Mouse (Mus musculus) mature B cell (primary cell): ENCODE results near the gene Dpp7.

Source experiments
- in situ Hi-C: fragments of 300-500 bp; cut with MboI; formaldehyde crosslinking; loops from 2 replicates; pipeline ENCODE4 v1.14.3; 2019

Dpp7 gene

DNA sequence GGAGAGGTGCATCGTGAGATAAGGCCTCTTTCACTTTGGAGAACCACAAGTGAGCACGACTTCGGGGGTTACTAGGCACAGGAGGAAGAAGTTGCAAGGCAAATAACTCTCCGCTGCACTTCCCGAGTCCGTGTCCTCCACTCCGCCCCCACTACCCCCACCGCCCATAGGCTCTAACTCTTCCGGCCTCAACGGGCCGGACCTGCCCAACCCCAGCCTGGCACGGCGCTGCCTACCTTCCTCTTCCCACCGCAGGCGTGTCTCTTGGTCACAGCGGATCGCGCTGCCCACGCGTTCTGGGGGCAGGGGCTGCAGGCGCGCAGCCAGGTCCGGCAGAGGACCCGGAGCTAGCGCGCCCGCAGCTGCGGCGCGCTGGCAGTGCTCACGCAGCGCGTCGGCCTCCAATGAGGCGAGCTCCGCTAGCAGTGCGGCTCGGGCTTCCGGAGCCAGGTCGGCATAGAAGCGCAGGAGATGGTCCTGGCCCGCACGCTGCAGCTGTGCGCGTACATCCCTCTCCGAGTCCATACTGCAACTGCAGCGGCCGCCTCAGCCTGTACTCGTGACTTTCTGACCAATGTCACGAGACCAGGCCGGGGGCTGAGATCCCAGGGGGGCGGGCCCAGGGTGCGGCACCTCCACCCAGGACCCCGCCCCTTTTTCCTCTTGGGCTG, 9.1 kb upstream of the Dpp7 start, which contains the start of gene Uap1l1:
Gene Uap1l1 (minus strand): TSS at position 592 of the 671 bp plus-strand sequence.
- in situ Hi-C loops = no loop called here

DNA sequence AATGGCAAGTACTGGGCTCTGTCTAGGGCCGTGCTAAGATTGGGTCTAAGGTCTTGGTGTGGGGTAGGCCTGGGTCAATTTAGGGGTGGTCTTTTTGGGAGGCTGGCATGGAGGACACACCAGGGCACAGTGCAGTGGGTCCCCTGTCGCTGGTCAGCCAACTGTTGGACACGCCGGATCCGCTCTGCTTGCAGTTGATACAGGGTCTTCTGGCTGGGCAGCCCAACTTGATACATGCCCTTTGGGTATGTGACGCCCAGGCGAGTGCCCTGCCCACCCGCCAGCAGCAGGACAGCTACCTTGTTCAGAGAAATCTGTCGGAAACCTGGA, 8.6 kb upstream of the Dpp7 start:
- in situ Hi-C loops = no loop called here

DNA sequence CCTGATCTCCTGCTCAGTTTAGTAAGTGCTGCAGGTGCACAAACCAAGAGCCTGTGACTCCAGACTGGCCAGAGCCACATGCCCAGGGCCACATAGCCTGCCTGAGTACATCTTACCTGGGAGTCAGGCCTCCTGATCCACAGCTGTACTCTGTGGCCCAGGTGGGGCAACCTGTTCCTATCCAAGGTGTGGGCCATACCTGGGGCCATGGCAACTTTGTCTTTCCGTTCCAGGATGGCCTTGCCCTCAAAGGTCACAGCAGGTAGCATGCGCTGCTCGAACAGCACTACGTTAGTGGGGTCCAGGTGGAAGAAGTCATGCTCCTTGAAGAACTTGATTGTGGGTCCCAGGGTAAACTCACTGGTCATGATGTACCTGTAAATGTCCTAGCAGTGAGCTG, 8.2 kb upstream of the Dpp7 start:
- in situ Hi-C loops = no loop called here

DNA sequence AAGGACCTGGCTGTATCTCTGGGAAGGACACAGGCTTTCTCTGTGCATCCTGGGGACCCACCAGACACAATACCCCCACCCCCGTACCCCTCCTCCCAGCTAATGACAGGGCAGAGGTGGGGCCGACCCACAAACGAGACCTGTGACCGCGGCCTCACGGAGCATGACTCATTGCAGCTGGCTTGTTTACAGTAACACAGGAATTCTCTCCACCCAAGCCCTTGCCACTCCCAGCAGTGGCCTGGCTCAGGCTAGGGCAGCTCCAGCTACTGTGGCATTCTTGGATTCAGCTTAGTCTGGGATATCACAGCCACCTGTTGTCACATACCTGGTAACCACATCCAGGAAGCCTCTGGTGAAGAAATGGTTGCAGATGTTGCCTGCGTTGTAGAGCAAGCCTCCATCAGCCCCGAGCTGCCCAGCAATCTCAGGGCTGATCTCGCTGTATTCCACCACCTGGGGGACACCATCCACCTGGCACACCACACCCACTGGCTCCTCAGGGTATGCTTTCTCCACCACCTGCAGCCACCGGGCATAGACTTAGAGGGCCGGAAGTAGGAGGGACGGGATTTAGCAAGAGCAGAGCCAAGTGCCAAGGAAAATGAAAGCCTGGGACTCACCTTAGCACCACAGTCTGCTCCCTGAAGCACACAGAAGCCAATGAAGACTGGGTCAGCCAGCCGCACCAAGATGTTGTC, 7.5 kb upstream of the Dpp7 start:
- in situ Hi-C loops = no loop called here

- in situ Hi-C loops = no loop called here
These were observed 3.7 kb upstream of the Dpp7 start for GRCm38 (mm10) chr2:25359848-25360247.

GRCm38 (mm10) chr2:25355419-25356066, 616 bp downstream of the Dpp7 start:
- in situ Hi-C loops = no loop called here

- in situ Hi-C loops = no loop called here
These were observed 1.9 kb downstream of the Dpp7 start for GRCm38 (mm10) chr2:25354211-25354610.

DNA sequence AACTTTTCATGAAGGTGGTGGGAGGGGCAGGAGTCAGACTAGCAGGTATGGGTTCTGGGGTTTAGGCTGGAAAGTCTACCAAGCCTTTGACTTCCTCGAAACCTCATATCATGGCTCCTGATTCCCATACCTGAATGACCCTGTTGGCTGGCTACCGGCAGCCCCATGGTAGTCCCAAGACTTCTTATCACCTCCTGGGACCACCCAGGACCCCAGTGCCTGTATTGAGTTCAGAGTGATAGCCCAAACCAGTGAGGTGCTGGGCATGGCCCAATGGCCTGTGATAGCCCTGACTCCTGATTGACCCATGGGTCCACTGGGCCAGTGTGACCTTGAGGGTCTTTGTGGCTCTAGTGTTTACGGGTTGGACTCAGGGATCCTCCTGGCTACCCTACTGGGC, 5.5 kb downstream of the Dpp7 start:
- in situ Hi-C loops = no loop called here

- in situ Hi-C loops = no loop called here
These were observed 6.7 kb downstream of the Dpp7 start for GRCm38 (mm10) chr2:25349499-25349898.

- in situ Hi-C loops = no loop called here
These were observed 8.0 kb downstream of the Dpp7 start for GRCm38 (mm10) chr2:25348162-25348561.

DNA sequence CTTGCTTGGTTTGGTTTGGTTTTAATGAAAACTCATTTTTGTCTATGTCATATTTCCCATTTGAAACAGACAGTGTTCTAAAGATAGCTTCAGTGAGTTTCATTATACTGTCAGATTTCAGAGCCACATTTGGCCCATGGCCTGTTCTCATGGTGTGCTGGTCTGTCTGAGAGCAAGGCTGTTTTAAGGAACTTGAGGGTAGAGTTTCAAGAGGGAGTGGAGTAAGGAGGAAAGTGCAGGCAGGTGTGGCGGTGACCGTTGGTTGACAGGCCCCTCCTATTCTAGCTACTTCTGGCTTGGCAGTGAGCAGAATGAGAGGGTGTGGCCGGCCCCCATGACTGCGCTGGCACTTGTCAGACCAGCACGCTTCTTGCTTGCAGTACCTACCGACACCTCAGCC, 17.9 kb downstream of the Dpp7 start:
- in situ Hi-C loops = no loop called here

DNA sequence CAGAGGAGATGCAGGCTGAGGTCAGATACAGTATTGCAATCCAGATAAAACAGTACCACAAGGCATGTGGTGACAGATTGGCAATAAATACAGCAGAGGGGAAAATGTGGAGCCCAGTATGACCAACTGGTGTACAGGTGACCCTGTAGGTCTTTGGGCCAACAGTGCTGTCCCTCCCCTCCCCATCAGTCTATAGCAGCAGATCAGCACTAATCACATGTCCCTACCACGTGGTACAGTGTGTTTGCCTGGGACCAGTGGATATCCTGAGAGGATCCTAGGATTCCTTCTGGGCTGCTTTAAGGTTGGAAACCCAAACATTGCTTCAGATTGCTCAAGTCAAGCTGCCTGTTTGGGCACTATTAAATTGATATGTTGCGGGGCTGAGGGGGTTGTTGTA, 22.6 kb downstream of the Dpp7 start:
- in situ Hi-C loops = no loop called here

GRCm38 (mm10) chr2:25332286-25333160, 23.6 kb downstream of the Dpp7 start, which contains the start of gene Man1b1:
Gene Man1b1, plus strand, starts transcription at chr2:25332338.
- in situ Hi-C loops = no loop called here

- in situ Hi-C loops = no loop called here
These were observed 24.7 kb downstream of the Dpp7 start for GRCm38 (mm10) chr2:25331470-25331869.

- in situ Hi-C loops = no loop called here
These were observed 27.7 kb downstream of the Dpp7 start for GRCm38 (mm10) chr2:25328440-25328839.

- in situ Hi-C loops = no loop called here
These were observed 30.1 kb downstream of the Dpp7 start for GRCm38 (mm10) chr2:25326036-25326435.

- in situ Hi-C loops = no loop called here
These were observed 36.1 kb downstream of the Dpp7 start for GRCm38 (mm10) chr2:25320084-25320483.

GRCm38 (mm10) chr2:25318971-25319773, 37.0 kb downstream of the Dpp7 start, which contains the start of gene Grin1:
Gene Grin1, minus strand, starts transcription at chr2:25319187.
- in situ Hi-C loops = no loop called here

- in situ Hi-C loops = no loop called here
These were observed 37.8 kb downstream of the Dpp7 start for GRCm38 (mm10) chr2:25318119-25318966.

GRCm38 (mm10) chr2:25311491-25311891, 44.7 kb downstream of the Dpp7 start:
- in situ Hi-C loops = no loop called here
